Mouse (Mus musculus) forebrain, embryonic 15.5 days (tissue): Measurements from ENCODE around the gene Gm47841. TPM values are rescaled to one million over a fixed set of nuclear protein-coding genes. Genes with fewer than 3 reads are reported as not detected.

Source experiments
- ATAC-seq: fragments of 200-750 bp; cut with Nextera tagmentation; replicated peaks from 2 replicates; pipeline ENCODE4 v1.8.0; 2017; ENCODE audit warnings: mild to moderate bottlenecking, moderate TSS enrichment, moderate library complexity
- H3K27ac ChIP-seq: fragments of 300-500 bp; sonication (generic); replicated peaks from 2 replicates; pipeline ENCODE4 v1.5.1; 2015; ENCODE audit warnings: mild to moderate bottlenecking, inconsistent platforms
- H3K27me3 ChIP-seq: fragments of 300-500 bp; sonication (generic); 2 replicates; pipeline ENCODE4 v1.6.1; 2015; ENCODE audit warnings: inconsistent platforms
- H3K36me3 ChIP-seq: fragments of 300-500 bp; sonication (generic); 2 replicates; pipeline ENCODE4 v1.6.1; 2015; ENCODE audit warnings: mild to moderate bottlenecking, inconsistent platforms
- H3K4me1 ChIP-seq: fragments of 300-500 bp; sonication (generic); 2 replicates; pipeline ENCODE4 v1.6.1; 2015; ENCODE audit warnings: inconsistent platforms
- H3K4me2 ChIP-seq: fragments of 300-500 bp; sonication (generic); replicated peaks from 2 replicates; pipeline ENCODE4 v1.6.1; 2015; ENCODE audit warnings: mild to moderate bottlenecking, inconsistent platforms
- H3K4me3 ChIP-seq: fragments of 300-500 bp; sonication (generic); 2 replicates; pipeline ENCODE4 v1.5.1; 2015; ENCODE audit warnings: mild to moderate bottlenecking, inconsistent platforms
- H3K9ac ChIP-seq: fragments of 300-500 bp; sonication (generic); replicated peaks from 2 replicates; pipeline ENCODE4 v1.6.1; 2015; ENCODE audit warnings: mild to moderate bottlenecking, inconsistent platforms
- H3K9me3 ChIP-seq: fragments of 300-500 bp; sonication (generic); 2 replicates; pipeline ENCODE4 v1.6.1; 2016; ENCODE audit warnings: inconsistent platforms
- WGBS: fragments of 180-500 bp; shearing (Covaris S2); methylation state at CpG from one replicate; pipeline ENCODE4 v1.1.7; 2015; ENCODE audit warnings: mixed read lengths; 5-methylcytosine and 5-hydroxymethylcytosine counted together
- polyA plus RNA-seq: library from polyadenylated mRNA; unstranded; fragments of >200 nt; fragmentation: Nextera tagmentation; extraction: Ambion mirVana; gene quantifications from 2 replicates; pipeline ENCODE4 v1.2.1, GENCODE M21; 2015

Gene Gm47841
- not detected in 2 replicates for polyA plus RNA-seq

DNA sequence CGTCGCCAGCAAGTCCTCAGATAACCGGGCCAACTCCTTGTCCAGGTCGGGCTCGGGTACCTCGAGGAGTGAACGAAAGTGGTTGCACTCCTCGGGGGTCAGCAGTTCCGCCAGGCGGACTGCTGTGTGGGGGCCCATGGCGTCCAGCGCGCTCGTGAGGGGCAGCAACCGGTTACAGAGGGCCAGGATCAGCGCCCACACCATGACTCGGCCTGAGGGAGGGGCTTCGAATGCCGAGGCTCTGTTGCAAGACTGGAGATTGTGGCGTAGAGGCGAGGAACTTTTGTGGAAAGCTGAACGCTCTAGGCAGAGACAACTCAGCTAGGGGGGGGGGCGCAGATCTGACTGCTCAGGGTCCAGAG lies at the start of gene Gm47841:
Gm47841 (minus strand) TSS at position 204 of the 362 bp plus-strand sequence.
- H3K27ac ChIP-seq, result no peak within 1 kb of the TSS
- H3K4me1 ChIP-seq, result peaks cover 15% of the 10 kb centered on the region
- ATAC-seq, result no peak
- H3K9me3 ChIP-seq, result no peaks in the 10 kb centered on the region
- peak within 1 kb of the TSS; percentile 98 for H3K4me2 ChIP-seq
- peaks cover 63% of the 10 kb centered on the region for H3K27me3 ChIP-seq
- no peaks in the 10 kb centered on the region for H3K36me3 ChIP-seq
- peak within 1 kb of the TSS; percentile 51 for H3K9ac ChIP-seq
- peak within 1 kb of the TSS; percentile 50 for H3K4me3 ChIP-seq
- WGBS, result 5% methylated on average over 22 of the region's 23 CpGs

DNA sequence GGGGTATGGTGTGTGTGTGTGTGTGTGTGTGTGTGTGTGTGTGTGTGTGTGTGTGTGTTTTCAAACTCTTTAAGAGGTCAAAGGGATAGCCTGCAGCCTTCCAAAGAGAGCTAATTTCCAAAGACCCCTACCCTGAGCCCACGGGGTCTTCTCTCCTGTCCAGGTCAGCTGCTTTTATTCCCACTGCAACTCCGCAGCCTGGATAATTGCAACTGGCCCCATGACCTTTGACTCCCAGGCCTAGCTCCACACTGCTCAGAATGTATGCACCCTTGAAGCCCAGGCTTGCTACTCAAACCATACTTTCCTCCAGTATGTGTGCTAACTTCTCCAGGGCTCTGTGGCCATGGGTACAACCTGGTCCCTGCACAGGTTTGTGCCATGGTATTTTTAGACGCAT lies 48.2 kb upstream of the Gm47841 start:
- H3K9me3 ChIP-seq, result no peaks in the 10 kb centered on the region
- WGBS, result 53% methylated on average over 3 of the region's 3 CpGs
- H3K36me3 ChIP-seq, result no peaks in the 10 kb centered on the region
- H3K4me1 ChIP-seq, result peaks cover 24% of the 10 kb centered on the region
- no peaks in the 10 kb centered on the region for H3K27me3 ChIP-seq
- no peak for ATAC-seq
- no peak overlapping the region for H3K9ac ChIP-seq
- no peak overlapping the region for H3K4me3 ChIP-seq
- H3K4me2 ChIP-seq, result no peak overlapping the region
- no peak overlapping the region for H3K27ac ChIP-seq

DNA sequence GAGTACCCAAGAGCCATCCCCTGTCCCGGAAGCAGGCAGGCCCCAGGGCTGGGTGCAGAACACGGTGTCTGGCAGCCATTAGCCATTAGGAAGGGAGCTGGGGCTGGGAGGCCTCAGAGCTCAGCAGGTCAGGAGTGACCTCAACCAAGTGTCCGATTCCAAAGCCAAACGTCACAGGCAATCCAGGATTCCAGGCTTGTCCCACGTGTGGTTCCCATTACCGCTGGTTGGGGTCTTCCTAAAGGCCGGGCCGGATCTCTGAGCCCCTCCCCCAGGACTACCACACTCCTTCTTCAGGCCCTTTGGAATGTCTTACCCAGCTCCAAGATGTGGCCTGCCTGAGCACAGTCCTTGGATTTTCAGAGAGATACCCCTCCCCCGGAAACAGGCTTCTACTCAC lies 47.8 kb upstream of the Gm47841 start:
- peaks cover 24% of the 10 kb centered on the region for H3K4me1 ChIP-seq
- H3K27me3 ChIP-seq, result no peaks in the 10 kb centered on the region
- no peak overlapping the region for H3K27ac ChIP-seq
- ATAC-seq, result no peak
- H3K9me3 ChIP-seq, result no peaks in the 10 kb centered on the region
- H3K4me2 ChIP-seq, result no peak overlapping the region
- WGBS, result 76% methylated on average over 9 of the region's 9 CpGs
- H3K9ac ChIP-seq, result no peak overlapping the region
- no peaks in the 10 kb centered on the region for H3K36me3 ChIP-seq
- H3K4me3 ChIP-seq, result no peak overlapping the region

DNA sequence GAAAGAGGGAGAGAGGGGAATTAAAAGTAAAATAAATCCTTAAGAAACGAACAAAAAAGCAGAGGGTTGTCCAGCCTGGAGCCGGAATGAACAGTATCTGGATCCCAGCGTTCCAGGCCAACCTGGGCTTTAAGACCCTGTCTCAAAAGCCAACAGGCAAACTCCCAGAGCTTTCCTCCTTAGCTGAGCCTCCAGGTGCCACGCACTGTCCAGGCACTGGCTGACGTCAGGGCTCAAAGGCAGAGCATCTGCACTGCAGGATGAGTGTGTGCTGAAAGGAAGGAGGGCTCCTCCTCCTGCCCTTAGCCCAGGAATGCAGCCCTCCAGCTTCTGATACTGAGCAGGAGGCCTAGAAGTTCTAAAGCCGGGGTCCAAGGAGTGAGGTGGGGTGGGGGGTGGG lies 46.8 kb upstream of the Gm47841 start:
- no peak for ATAC-seq
- Histone ChIP-seq H3K9me3 (no peaks in the 10 kb centered on the region), H3K36me3 (no peaks in the 10 kb centered on the region), H3K27ac (no peak overlapping the region), H3K4me2 (no peak overlapping the region), H3K4me1 (peaks cover 24% of the 10 kb centered on the region), H3K27me3 (no peaks in the 10 kb centered on the region), H3K4me3 (no peak overlapping the region), H3K9ac (no peak overlapping the region)
- 46% methylated on average over 6 of the region's 6 CpGs for WGBS

DNA sequence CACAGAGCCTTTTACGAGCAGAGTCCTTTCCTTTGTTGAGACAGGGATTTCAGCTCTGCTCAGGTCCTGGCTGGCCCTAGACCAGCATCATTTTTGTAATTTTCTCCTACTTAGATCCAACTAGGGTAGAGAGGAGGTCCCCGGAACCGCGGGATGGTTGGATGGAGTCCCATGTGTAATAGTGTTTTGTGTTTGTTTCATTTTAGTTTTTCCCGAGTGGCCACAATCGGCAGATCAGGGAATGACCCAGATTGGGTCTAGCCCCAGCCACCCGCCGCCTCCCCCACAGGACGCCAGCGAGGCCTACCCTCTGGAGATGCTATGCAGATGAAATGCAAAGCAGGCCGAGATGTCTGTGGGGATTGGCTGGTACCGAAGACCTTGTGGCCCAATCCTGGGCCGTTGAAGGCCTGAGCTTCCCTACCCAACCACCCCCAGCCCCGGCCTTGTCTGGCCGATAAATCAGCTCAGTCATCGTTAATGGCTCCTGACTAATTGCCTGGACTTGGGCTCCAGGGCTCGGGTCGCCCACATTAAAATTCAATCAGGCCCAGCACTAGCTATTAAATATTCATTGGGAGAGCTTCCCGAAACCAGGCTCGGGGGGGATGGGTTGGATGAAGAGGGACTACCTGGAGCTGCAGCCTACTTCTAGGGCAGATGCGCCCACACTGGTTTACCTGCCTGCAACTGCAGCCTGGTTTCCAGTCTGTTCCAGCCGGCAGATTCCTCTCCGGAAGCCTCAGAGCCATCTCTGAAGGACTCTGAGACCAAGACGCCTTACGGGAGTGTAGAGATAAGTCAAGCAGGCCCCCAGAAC lies 45.8 kb upstream of the Gm47841 start:
- Histone ChIP-seq H3K4me3 (peak overlapping the region; percentile 7; the same call in 1 of the 2 replicates), H3K27ac (0 out of 2 replicates have a peak overlapping the region, but pooled peaks have one; percentile 28), H3K4me2 (peak overlapping the region; percentile 31), H3K4me1 (peaks cover 21% of the 10 kb centered on the region), H3K9ac (peak overlapping the region; percentile 16; the same call in 1 of the 2 replicates), H3K9me3 (no peaks in the 10 kb centered on the region), H3K27me3 (no peaks in the 10 kb centered on the region), H3K36me3 (no peaks in the 10 kb centered on the region)
- ATAC-seq, result peak; percentile 89
- 13% methylated on average over 25 of the region's 25 CpGs for WGBS

DNA sequence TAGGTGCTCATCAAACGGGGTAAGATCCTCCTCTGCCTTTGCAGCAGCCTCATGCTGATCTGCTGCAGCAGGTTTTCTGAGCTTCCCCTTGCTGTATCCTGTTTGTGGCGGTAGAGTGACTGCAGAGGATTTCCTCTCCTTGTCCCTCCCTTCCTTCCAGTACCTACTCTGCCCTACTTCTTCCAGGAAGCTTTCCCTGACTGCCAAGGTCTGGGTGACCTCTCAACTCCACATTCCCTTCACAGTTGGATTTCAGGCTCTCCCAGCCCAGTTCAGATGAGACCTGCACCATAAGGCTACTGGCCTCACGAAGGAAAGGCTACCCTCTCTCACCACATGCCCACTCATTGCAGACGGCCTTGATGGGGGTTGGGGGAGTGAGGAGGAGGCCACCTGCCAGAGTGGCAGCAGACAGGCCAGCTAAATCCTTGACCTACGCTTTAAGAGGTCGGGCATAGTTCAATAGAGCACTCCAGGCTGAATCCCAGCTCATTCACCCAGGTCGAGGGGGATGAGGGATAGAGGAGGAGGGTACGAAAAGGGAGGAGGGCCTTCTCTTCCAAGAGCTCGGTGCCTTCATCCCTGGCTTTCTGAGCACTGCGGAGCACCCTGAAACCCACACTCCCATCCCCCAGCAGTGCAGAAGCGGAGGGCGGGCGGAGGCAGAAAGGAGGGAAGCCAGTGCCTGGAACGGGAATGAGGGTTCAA lies 45.1 kb upstream of the Gm47841 start:
- Histone ChIP-seq H3K27me3 (no peaks in the 10 kb centered on the region), H3K4me2 (peak overlapping the region; percentile 31), H3K9ac (peak overlapping the region; percentile 16; the same call in 1 of the 2 replicates), H3K4me3 (0 out of 2 replicates have a peak overlapping the region, but pooled peaks have one; percentile 7), H3K27ac (0 out of 2 replicates have a peak overlapping the region, but pooled peaks have one; percentile 28), H3K36me3 (no peaks in the 10 kb centered on the region), H3K9me3 (no peaks in the 10 kb centered on the region), H3K4me1 (peaks cover 16% of the 10 kb centered on the region)
- ATAC-seq, result no peak; the same call in 1 of the 2 replicates
- 33% methylated on average over 14 of the region's 14 CpGs for WGBS

DNA sequence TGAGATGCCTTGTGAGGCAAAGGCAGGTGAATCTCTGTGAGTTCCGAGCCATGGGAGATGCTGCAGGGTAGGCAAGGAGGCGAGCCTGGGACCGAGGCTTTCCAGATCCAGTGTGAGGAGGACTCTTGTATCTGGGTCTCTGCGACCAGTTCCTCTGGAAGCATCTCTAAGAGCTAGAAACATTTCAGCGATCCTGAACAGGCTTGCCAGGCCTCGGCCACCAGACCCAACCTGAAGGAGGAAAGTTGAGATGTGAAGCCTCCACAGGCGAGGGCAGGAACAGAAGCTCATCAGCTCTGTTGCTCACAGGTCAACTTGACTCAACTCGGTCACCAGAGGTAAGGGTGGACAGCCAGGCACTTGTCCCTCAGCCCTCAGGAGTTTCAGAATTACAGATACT lies 44.4 kb upstream of the Gm47841 start:
- H3K9ac ChIP-seq, result no peak overlapping the region
- peaks cover 16% of the 10 kb centered on the region for H3K4me1 ChIP-seq
- WGBS, result 94% methylated on average over 8 of the region's 8 CpGs
- no peaks in the 10 kb centered on the region for H3K36me3 ChIP-seq
- H3K27ac ChIP-seq, result no peak overlapping the region
- no peaks in the 10 kb centered on the region for H3K27me3 ChIP-seq
- no peak for ATAC-seq
- no peak overlapping the region for H3K4me2 ChIP-seq
- no peak overlapping the region for H3K4me3 ChIP-seq
- no peaks in the 10 kb centered on the region for H3K9me3 ChIP-seq

DNA sequence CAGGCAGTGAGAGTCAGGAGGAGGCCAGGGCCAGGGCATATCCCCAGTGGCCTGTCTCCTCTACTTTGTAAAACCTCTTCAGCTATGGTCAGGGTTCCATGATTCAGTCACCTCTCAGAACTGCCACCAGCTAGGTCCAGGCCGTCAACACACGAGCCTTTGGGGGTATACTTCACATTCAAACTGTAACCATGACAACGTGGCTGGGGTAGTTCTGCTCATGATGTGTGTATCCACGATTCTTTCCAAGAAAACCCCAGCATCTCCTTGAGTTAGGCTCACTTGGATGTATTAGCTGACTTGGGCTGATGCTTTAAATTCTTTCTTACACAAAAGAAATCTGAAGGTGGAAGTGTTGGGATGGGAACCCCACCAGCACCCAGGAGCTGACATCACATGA lies 41.1 kb upstream of the Gm47841 start:
- no peaks in the 10 kb centered on the region for H3K27me3 ChIP-seq
- no peaks in the 10 kb centered on the region for H3K9me3 ChIP-seq
- no peak overlapping the region for H3K4me3 ChIP-seq
- H3K27ac ChIP-seq, result no peak overlapping the region
- H3K9ac ChIP-seq, result no peak overlapping the region
- H3K36me3 ChIP-seq, result no peaks in the 10 kb centered on the region
- no peak overlapping the region for H3K4me2 ChIP-seq
- H3K4me1 ChIP-seq, result peaks cover 13% of the 10 kb centered on the region
- ATAC-seq, result no peak
- 45% methylated on average over 4 of the region's 4 CpGs for WGBS

DNA sequence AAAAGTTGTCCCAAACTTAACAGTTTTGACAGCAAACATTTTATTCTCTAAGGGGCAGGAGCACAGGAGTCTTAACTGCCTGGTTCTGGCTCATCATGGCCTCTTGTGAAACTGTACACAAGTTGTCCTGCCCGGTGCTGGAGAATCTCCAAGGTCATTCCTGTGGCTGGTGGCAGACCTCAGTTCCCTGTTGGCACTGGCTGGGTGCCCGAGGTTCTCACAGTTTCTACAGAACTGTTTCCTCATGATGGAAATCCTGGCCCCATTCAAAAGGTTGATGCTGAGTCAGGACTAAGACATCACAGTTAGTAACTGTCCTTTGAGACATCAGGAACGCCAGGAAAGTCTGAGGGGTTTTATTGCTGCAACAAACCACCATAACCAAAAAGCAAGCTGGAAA lies 39.8 kb upstream of the Gm47841 start:
- Histone ChIP-seq H3K9ac (no peak overlapping the region), H3K27me3 (no peaks in the 10 kb centered on the region), H3K9me3 (no peaks in the 10 kb centered on the region), H3K4me2 (no peak overlapping the region), H3K36me3 (no peaks in the 10 kb centered on the region), H3K4me3 (no peak overlapping the region), H3K4me1 (0 out of 2 replicates have a peak, but pooled peaks cover 2% of the 10 kb centered on the region), H3K27ac (no peak overlapping the region)
- ATAC-seq, result no peak
- WGBS, result 70% methylated on average over 3 of the region's 3 CpGs

DNA sequence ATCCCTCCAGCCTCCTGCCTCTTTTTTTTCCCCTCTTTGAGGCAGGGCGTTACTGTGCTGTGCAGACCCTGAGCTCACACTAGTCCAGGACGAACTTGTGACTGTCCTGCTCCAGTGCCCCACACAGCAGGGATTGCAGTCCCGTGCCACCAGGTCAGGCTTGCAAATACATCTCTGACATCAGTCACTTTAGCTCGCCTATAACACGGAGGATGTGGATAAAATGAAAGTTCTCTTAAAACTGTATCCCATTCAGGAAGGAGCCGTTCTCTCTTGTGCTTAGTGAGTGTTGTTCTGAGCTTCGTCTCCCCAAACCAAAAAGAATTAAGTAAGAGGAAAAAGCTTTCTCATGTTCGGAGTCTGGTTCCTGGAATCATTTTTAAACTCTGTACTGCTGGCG lies 39.3 kb upstream of the Gm47841 start:
- no peaks in the 10 kb centered on the region for H3K27me3 ChIP-seq
- no peak overlapping the region for H3K4me2 ChIP-seq
- ATAC-seq, result no peak
- H3K9ac ChIP-seq, result no peak overlapping the region
- H3K27ac ChIP-seq, result no peak overlapping the region
- H3K9me3 ChIP-seq, result no peaks in the 10 kb centered on the region
- 0 out of 2 replicates have a peak, but pooled peaks cover 2% of the 10 kb centered on the region for H3K4me1 ChIP-seq
- no peaks in the 10 kb centered on the region for H3K36me3 ChIP-seq
- WGBS, result 76% methylated on average over 9 of the region's 9 CpGs
- H3K4me3 ChIP-seq, result no peak overlapping the region

DNA sequence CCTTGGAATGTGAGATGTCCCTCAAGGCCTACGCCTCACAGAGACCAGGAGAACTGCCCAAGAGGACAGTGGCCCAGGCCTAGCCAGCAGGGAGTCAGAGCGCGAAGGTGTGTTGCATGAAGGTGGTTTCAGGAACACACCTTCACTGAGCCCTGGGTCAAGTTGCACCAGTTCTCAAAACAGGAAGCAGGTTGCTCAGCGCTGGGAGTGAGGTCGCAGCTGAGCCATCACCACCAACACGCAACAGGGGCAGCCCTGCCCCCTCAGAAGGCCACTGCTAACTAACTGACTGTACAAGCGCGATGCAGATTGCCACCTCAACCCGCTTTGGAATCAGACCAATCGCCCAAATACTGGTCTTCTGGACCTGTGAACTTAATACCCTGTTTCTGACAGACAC lies 37.3 kb upstream of the Gm47841 start:
- no peaks in the 10 kb centered on the region for H3K9me3 ChIP-seq
- H3K4me2 ChIP-seq, result no peak overlapping the region
- no peaks in the 10 kb centered on the region for H3K27me3 ChIP-seq
- H3K27ac ChIP-seq, result no peak overlapping the region
- H3K36me3 ChIP-seq, result no peaks in the 10 kb centered on the region
- no peak overlapping the region for H3K4me3 ChIP-seq
- no peak for ATAC-seq
- H3K9ac ChIP-seq, result no peak overlapping the region
- WGBS, result 87% methylated on average over 10 of the region's 10 CpGs
- 0 out of 2 replicates have a peak, but pooled peaks cover 2% of the 10 kb centered on the region for H3K4me1 ChIP-seq

DNA sequence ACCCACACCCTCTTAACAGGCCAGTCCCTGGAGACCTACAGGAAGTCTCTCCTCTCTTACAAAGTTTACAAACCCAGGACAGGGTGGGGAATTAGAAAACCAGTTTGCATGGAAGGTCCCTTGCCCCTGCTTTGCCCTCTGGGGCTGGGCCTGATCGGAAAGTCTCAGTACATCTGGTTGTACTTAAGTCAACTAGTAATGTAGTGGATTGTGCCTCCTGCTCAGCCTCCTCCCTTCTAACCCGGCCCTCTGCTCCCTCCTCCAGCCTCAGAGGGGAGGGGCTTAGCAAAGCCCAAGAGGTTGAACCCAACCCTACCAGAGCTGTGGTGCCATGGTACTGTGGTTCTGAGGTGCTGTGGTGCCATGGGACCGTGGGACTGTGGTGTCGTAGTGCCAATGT lies 35.0 kb upstream of the Gm47841 start:
- Histone ChIP-seq H3K4me2 (no peak overlapping the region), H3K4me1 (peaks cover 17% of the 10 kb centered on the region), H3K27ac (no peak overlapping the region), H3K36me3 (no peaks in the 10 kb centered on the region), H3K27me3 (peaks cover 8% of the 10 kb centered on the region; the same call in 1 of the 2 replicates), H3K9ac (no peak overlapping the region), H3K9me3 (no peaks in the 10 kb centered on the region), H3K4me3 (no peak overlapping the region)
- 64% methylated on average over 4 of the region's 4 CpGs for WGBS
- no peak for ATAC-seq
